Mouse (Mus musculus) frontal cortex, postnatal 36 days (tissue): Measurements from ENCODE around the gene Acoxl.

Experiments used
- DNase-seq, 2 experiments: peaks; one replicate each; pipeline ENCODE4 v3.0.0; 2022; ENCODE audit warnings: low spot score in 2 of 2

Gene Acoxl

GRCm38 (mm10) chr2:127838576-127838975 lies at the start of gene Acoxl:
Gene Acoxl, plus strand, starts transcription at chr2:127838876.
- DNase-seq, result no peak

GRCm38 (mm10) chr2:127789138-127789537 lies 49.5 kb upstream of the Acoxl start:
- DNase-seq, result peak in 1 of 2 experiments; percentile 17

GRCm38 (mm10) chr2:127789651-127790270 lies 48.9 kb upstream of the Acoxl start:
- no peak for DNase-seq

GRCm38 (mm10) chr2:127791919-127792603 lies 46.6 kb upstream of the Acoxl start, which contains the start of gene Mtln:
Gene Mtln, minus strand, starts transcription at chr2:127792488.
- DNase-seq, result peak; percentile 92 to 95

- DNase-seq, result peak; percentile 85 to 90
Observed at GRCm38 (mm10) chr2:127831401-127832102, 7.1 kb upstream of the Acoxl start, which contains the start of gene Bub1. Gene Bub1, minus strand, starts transcription at chr2:127831865.

- DNase-seq, result peak in 1 of 2 experiments; percentile 1
Observed at GRCm38 (mm10) chr2:127832103-127832832, 6.4 kb upstream of the Acoxl start.

GRCm38 (mm10) chr2:127832833-127833190 lies 5.9 kb upstream of the Acoxl start:
- DNase-seq, result peak in 1 of 2 experiments; percentile 5

- no peak for DNase-seq
Observed at GRCm38 (mm10) chr2:127839425-127839824, 749 bp downstream of the Acoxl start.

GRCm38 (mm10) chr2:127841402-127841801 lies 2.7 kb downstream of the Acoxl start:
- no peak for DNase-seq

GRCm38 (mm10) chr2:127842421-127842820 lies 3.7 kb downstream of the Acoxl start:
- no peak for DNase-seq

GRCm38 (mm10) chr2:127845346-127845982 lies 6.8 kb downstream of the Acoxl start:
- DNase-seq, result peak in 1 of 2 experiments; percentile 1

- no peak for DNase-seq
Observed at GRCm38 (mm10) chr2:127846008-127846407, 7.3 kb downstream of the Acoxl start.

GRCm38 (mm10) chr2:127846571-127846970 lies 7.9 kb downstream of the Acoxl start:
- no peak for DNase-seq

GRCm38 (mm10) chr2:127850371-127850770 lies 11.7 kb downstream of the Acoxl start:
- no peak for DNase-seq

- peak; percentile 6 to 29 for DNase-seq
Observed at GRCm38 (mm10) chr2:127854332-127854991, 15.8 kb downstream of the Acoxl start.

GRCm38 (mm10) chr2:127864381-127864780 lies 25.7 kb downstream of the Acoxl start:
- no peak for DNase-seq

GRCm38 (mm10) chr2:127881063-127881462 lies 42.4 kb downstream of the Acoxl start:
- DNase-seq, result no peak

GRCm38 (mm10) chr2:127889432-127889831 lies 50.8 kb downstream of the Acoxl start:
- peak; percentile 89 to 90 for DNase-seq

- no peak for DNase-seq
Observed at GRCm38 (mm10) chr2:127889979-127890378, 51.3 kb downstream of the Acoxl start.

GRCm38 (mm10) chr2:127890526-127890925 lies 51.9 kb downstream of the Acoxl start:
- no peak for DNase-seq

- DNase-seq, result no peak
Observed at GRCm38 (mm10) chr2:127891056-127891455, 52.4 kb downstream of the Acoxl start.
